Mouse (Mus musculus) brain, embryonic 14.5 days (tissue): Measurements from ENCODE around the gene Gdf3.
"Not testable (repeated sequence)": the region's sequence is repeated elsewhere in the genome, so short reads cannot be mapped to it uniquely, and the experiment has no call there.

Experiments
- CTCF ChIP-seq: fragments of 200-500 bp; IDR thresholded peaks from 2 replicates; pipeline ENCODE4 v1.5.1; 2012; ENCODE audit warnings: inconsistent platforms, mild to moderate bottlenecking, moderate library complexity, borderline replicate concordance; ENCODE audit not compliant: insufficient read depth, insufficient read length; ENCODE audit errors: extremely low read depth
- POLR2A ChIP-seq: fragments of 200-500 bp; IDR thresholded peaks from 2 replicates; pipeline ENCODE4 v1.6.1; 2012; ENCODE audit warnings: mild to moderate bottlenecking, inconsistent platforms, borderline replicate concordance; ENCODE audit not compliant: poor library complexity, insufficient read depth, insufficient read length, severe bottlenecking; ENCODE audit errors: extremely low read depth

DNA sequence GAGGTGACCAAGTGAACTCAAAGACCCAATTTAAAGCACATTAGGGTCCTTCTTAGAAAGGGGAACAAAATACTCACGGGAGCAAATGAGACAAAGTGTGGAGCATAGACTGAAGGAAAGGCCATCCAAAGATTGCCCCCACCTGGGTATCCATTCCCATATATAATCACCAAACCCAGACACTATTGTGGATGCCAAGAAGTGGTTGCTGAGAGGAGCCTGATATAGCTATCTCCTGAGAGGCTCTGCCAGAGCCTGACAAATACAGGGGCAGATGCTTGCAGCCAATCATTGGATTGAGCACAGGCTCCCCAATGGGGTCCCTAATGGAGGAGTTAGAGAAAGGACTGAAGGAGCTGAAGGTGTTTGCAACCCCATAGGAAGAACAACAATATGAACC lies 34.9 kb downstream of the Gdf3 start:
- TF ChIP-seq POLR2A, CTCF: not testable (repeated sequence)
